Mouse (Mus musculus) CH12.LX (cell line): ENCODE results near the gene Pkp4. TPM values are rescaled to one million over a fixed set of nuclear protein-coding genes. Genes with fewer than 3 reads are reported as not detected.

Experiments
- DNase-seq: peaks from one replicate; pipeline ENCODE4 v3.0.0-alpha.2; 2013; ENCODE audit errors: extremely low read depth
- H3K27ac ChIP-seq: 2 replicates; pipeline ENCODE4 v1.5.1; 2012; ENCODE audit warnings: low read depth, mild to moderate bottlenecking, control low read depth, moderate library complexity; ENCODE audit not compliant: insufficient read depth
- H3K27me3 ChIP-seq: replicated peaks from 2 replicates; pipeline ENCODE3; 2012; ENCODE audit warnings: inconsistent platforms
- H3K36me3 ChIP-seq, 2 experiments: replicated peaks in 1 of 2; 2 replicates each; pipeline versions ENCODE3 to v1.6.1; 2012; ENCODE audit warnings: inconsistent platforms in 1 of 2, low read length in 1 of 2, mild to moderate bottlenecking in 1 of 2, mixed read lengths in 1 of 2, moderate library complexity in 1 of 2; ENCODE audit not compliant: control insufficient read depth in 1 of 2, insufficient read depth in 1 of 2
- H3K4me1 ChIP-seq, 2 experiments: 2 replicates each; pipeline ENCODE4 v1.6.1; 2012; ENCODE audit warnings: inconsistent platforms in 1 of 2, moderate library complexity in 1 of 2; ENCODE audit not compliant: insufficient read depth in 2 of 2, control insufficient read depth in 1 of 2
- H3K4me2 ChIP-seq: 2 replicates; pipeline ENCODE4 v1.6.1; 2012; ENCODE audit warnings: low read depth, mild to moderate bottlenecking, control low read depth; ENCODE audit not compliant: poor library complexity, insufficient read depth, severe bottlenecking
- H3K4me3 ChIP-seq, 3 experiments: fragments of 150-350 bp in 1 of 3; sonication (generic) in 1 of 3; replicated peaks in 1 of 3; 2 replicates each; pipeline versions ENCODE3 to v1.5.1; 2011 to 2012; ENCODE audit warnings: low read depth in 2 of 3, low read length in 2 of 3, mild to moderate bottlenecking in 2 of 3, moderate library complexity in 2 of 3, control low read depth in 1 of 3, improper control_type of control experiment in 1 of 3, inconsistent platforms in 1 of 3, mixed read lengths in 1 of 3; ENCODE audit not compliant: poor library complexity in 1 of 3
- H3K79me2 ChIP-seq: replicated peaks from 2 replicates; pipeline ENCODE4 v1.6.1; 2012; ENCODE audit warnings: mild to moderate bottlenecking, moderate library complexity; ENCODE audit not compliant: control insufficient read depth, poor library complexity, insufficient read depth, severe bottlenecking; ENCODE audit errors: extremely low read depth
- H3K9ac ChIP-seq: 2 replicates; pipeline ENCODE4 v1.6.1; 2012; ENCODE audit warnings: low read depth, mild to moderate bottlenecking, control low read depth, moderate library complexity; ENCODE audit not compliant: insufficient read depth
- H3K9me3 ChIP-seq: replicated peaks from 2 replicates; pipeline ENCODE3; 2012; ENCODE audit warnings: low read length, inconsistent platforms, mixed read lengths
- CHD1 ChIP-seq: IDR thresholded peaks from 2 replicates; pipeline ENCODE4 v1.6.1; 2012; ENCODE audit warnings: low read depth, low read length, improper control_type of control experiment, inconsistent platforms
- CHD2 ChIP-seq: IDR thresholded peaks from 2 replicates; pipeline ENCODE4 v1.6.1; 2011; ENCODE audit warnings: low read length, improper control_type of control experiment
- ELF1 ChIP-seq: IDR thresholded peaks from 2 replicates; pipeline ENCODE4 v1.6.1; 2014; ENCODE audit warnings: low read depth, mild to moderate bottlenecking, inconsistent platforms, low read length, improper control_type of control experiment
- GABPA ChIP-seq: IDR thresholded peaks from 2 replicates; pipeline ENCODE4 v1.6.1; 2012; ENCODE audit warnings: low read depth, low read length, improper control_type of control experiment, inconsistent platforms; ENCODE audit not compliant: insufficient replicate concordance
- JUND ChIP-seq: conservative IDR thresholded peaks from 2 replicates; pipeline ENCODE4 v1.6.1; 2011; ENCODE audit warnings: low read depth, low read length, improper control_type of control experiment
- MXI1 ChIP-seq: IDR thresholded peaks from 2 replicates; pipeline ENCODE4 v1.6.1; 2011; ENCODE audit warnings: mild to moderate bottlenecking, low read depth, low read length, improper control_type of control experiment
- MYC ChIP-seq: IDR thresholded peaks from 2 replicates; pipeline ENCODE4 v1.6.1; 2011; ENCODE audit warnings: low read depth, mild to moderate bottlenecking, improper control_type of control experiment, low read length
- POLR2AphosphoS2 ChIP-seq: IDR thresholded peaks from 2 replicates; pipeline ENCODE4 v1.6.1; 2011; ENCODE audit warnings: low read depth, low read length, improper control_type of control experiment
- RCOR1 ChIP-seq: conservative IDR thresholded peaks from 2 replicates; pipeline ENCODE4 v1.6.1; 2012; ENCODE audit warnings: low read depth, mild to moderate bottlenecking, inconsistent platforms, low read length, improper control_type of control experiment
- TBP ChIP-seq: conservative IDR thresholded peaks from 2 replicates; pipeline ENCODE4 v1.6.1; 2011; ENCODE audit warnings: low read depth, low read length, improper control_type of control experiment
- USF1 ChIP-seq: IDR thresholded peaks from 2 replicates; pipeline ENCODE4 v1.6.1; 2014; ENCODE audit warnings: low read depth, mild to moderate bottlenecking, inconsistent platforms, low read length, improper control_type of control experiment
- USF2 ChIP-seq: conservative IDR thresholded peaks from 2 replicates; pipeline ENCODE4 v1.6.1; 2011; ENCODE audit warnings: low read depth, low read length, improper control_type of control experiment
- ZC3H11A ChIP-seq: IDR thresholded peaks from 2 replicates; pipeline ENCODE4 v1.6.1; 2012; ENCODE audit warnings: low read depth, mild to moderate bottlenecking, inconsistent platforms, low read length, improper control_type of control experiment
- ZMIZ1 ChIP-seq: IDR thresholded peaks from 2 replicates; pipeline ENCODE4 v1.6.1; 2012; ENCODE audit warnings: low read depth, mild to moderate bottlenecking, inconsistent platforms, low read length, improper control_type of control experiment
- ZNF384 ChIP-seq: IDR thresholded peaks from 2 replicates; pipeline ENCODE4 v1.6.1; 2012; ENCODE audit warnings: low read depth, low read length, improper control_type of control experiment, inconsistent platforms
- dilution Hi-C: fragments of 300-500 bp; cut with MboI; formaldehyde crosslinking; loops from 2 replicates; pipeline ENCODE4 v1.14.3; 2020; ENCODE audit warnings: low sequenced_read_pairs; ENCODE audit not compliant: extremely low pct_unique_long_range_greater_than_20kb, extremely low pct_ligation_motif_present
- in situ Hi-C: fragments of 300-500 bp; cut with MboI; formaldehyde crosslinking; loops from 3 replicates; pipeline ENCODE4 v1.14.3; 2019; ENCODE audit warnings: low sequenced_read_pairs, low pct_ligation_motif_present, low pct_unique_long_range_greater_than_20kb, mixed read lengths
- polyA plus RNA-seq: library from polyadenylated mRNA; unstranded; fragments of >175 nt; gene quantifications from 2 replicates; pipeline ENCODE4 v1.2.1, GENCODE M21; 2012; ENCODE audit warnings: low read depth; ENCODE audit not compliant: insufficient read length
- total RNA-seq, 2 experiments: library from RNA; depleted of rRNA; stranded (reverse); fragments of 300-350 nt in 1 of 2; fragments of >200 nt in 1 of 2; gene quantifications; 2 replicates each; pipeline ENCODE4 v1.2.3; 2012 to 2014

The Pkp4 gene
- total and polyA plus RNA-seq, 3 experiments = not detected

DNA sequence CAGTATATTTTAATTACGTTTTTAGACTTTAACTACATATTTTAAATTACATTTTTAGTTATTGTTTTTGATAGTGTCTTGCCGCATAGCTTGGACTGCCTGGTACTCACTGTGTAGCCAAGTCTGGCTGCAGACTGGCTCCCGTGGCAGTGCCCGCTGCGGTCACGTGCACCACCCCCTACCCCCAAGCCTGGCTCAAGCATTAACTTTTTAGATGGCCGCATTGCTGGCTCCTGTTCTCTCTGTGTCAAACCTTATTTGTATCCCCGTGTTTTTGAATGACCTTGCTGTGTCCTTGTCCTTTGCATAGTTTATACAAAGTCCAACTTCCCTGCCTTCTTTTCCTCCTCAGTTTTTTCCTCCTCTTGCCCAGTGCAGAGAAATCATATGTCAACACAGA lies 25.5 kb downstream of the Pkp4 start:
- Histone ChIP-seq H3K79me2 (no peaks in the 10 kb centered on the region), H3K36me3 (no peaks in the 10 kb centered on the region), H3K4me3 (no peak overlapping the region), H3K9me3 (peaks cover 65% of the 10 kb centered on the region), H3K27ac (no peak overlapping the region), H3K4me2 (no peak overlapping the region), H3K4me1 (no peaks in the 10 kb centered on the region), H3K27me3 (no peaks in the 10 kb centered on the region), H3K9ac (no peak overlapping the region)
- no peak for TF ChIP-seq RCOR1
- no peak for TF ChIP-seq USF2
- no peak for TF ChIP-seq ZMIZ1
- TF ChIP-seq CHD2 = no peak
- no peak for TF ChIP-seq TBP
- TF ChIP-seq MXI1 = no peak
- no peak for TF ChIP-seq ZC3H11A
- TF ChIP-seq MYC = no peak
- TF ChIP-seq ELF1 = no peak
- no peak for TF ChIP-seq ZNF384
- DNase-seq = no peak
- in situ Hi-C loops (no loop called here), dilution Hi-C loops (no loop called here)

DNA sequence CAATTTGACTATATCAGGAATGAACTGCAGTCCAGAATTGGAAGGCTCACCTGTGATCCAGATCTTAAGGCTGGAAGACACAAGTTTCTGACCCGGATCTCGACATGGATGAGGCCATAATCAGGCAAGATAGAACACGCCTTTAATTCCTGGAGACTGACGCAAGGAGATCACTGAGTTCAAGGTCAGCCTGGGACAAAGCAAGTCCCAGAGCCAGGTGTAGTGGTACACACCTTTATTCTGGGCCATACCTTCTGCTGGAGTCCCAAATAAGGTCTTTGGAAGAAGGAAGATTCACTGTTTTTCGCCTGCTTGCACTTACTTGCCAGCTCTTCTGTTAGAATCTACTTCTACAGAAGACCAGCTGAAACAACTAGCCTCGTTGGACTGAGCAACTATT lies 26.3 kb downstream of the Pkp4 start:
- Histone ChIP-seq H3K79me2 (no peaks in the 10 kb centered on the region), H3K4me2 (no peak overlapping the region), H3K27me3 (no peaks in the 10 kb centered on the region), H3K27ac (no peak overlapping the region), H3K9me3 (peaks cover 67% of the 10 kb centered on the region), H3K9ac (no peak overlapping the region), H3K4me1 (no peaks in the 10 kb centered on the region), H3K36me3 (no peaks in the 10 kb centered on the region), H3K4me3 (no peak overlapping the region)
- in situ Hi-C loops = no loop called here
- DNase-seq = no peak
- TF ChIP-seq JUND = no peak
- TF ChIP-seq CHD1 = no peak
- TF ChIP-seq USF2 = no peak
- no peak for TF ChIP-seq POLR2AphosphoS2
- dilution Hi-C loops = no loop called here

DNA sequence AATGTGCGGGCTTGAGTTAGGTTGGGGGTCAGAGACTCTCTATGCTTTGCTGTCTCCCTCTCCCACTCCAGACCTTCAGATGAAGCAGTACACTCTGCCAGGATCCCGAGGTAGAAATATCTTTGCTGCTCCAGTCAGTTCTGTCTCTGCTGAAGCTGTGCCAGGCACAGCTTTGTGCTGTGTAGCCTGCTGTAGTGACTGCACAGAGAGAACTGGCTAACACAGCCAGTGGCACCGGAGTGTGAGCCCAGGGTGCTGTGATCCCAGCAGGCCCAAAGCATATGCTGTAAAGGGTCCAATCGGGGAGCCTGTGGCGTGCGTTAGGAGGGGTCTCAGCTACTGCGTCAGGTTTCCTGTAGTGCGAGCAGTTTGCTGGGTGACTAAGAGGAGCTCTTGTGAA lies 27.7 kb downstream of the Pkp4 start:
- dilution Hi-C loops (no loop called here), in situ Hi-C loops (no loop called here)
- Histone ChIP-seq H3K9ac (no peak overlapping the region), H3K4me3 (no peak overlapping the region), H3K79me2 (no peaks in the 10 kb centered on the region), H3K4me1 (no peaks in the 10 kb centered on the region), H3K27ac (no peak overlapping the region), H3K4me2 (no peak overlapping the region), H3K36me3 (no peaks in the 10 kb centered on the region), H3K27me3 (no peaks in the 10 kb centered on the region), H3K9me3 (peaks cover 68% of the 10 kb centered on the region)
- TF ChIP-seq JUND (no peak), USF1 (no peak), GABPA (no peak), CHD2 (no peak)
- no peak for DNase-seq
